ENCODE assay signal across 22 mouse cellular contexts in the genomic region with DNA sequence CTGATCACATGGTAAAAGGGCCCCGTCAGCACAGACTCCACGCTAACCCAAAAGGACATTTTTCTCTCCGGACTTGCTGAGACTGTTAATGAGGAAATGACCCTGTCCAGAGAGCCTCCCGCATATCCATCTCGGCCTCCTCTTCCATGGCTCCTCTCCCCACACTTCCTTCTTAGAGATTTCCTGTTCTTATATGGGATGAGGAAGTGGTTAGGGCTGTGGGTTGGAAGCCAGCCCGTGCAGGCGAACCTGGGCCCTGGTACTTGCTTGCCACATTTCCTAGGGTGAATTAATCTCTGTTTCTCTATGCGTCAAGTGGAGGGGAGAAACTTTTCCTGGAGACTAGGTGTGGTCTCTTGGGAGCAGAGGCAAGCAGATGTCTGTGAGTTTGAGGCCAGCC. TPM values are rescaled to one million over a fixed set of nuclear protein-coding genes. Genes with fewer than 3 reads are reported as not detected.
DNase-seq lines count a peak whose midpoint lies in the region; ATAC-seq and TF ChIP-seq lines count a peak whose summit lies in the region.
"Had no signal": no experiment of that assay in that cellular context is flagged by ENCODE, and none has a peak within 500 bp of the region (broad histone marks: within the 10 kb centered on the region; RNA-seq: fewer than 3 reads in every experiment).

No protein-coding gene starts in this region.

- no peak for TF ChIP-seq RAD21 in MEL (IDR thresholded peaks at IDR 0.05; ENCODE audit: low read depth, low read length)

- H3K27me3 ChIP-seq in MEL (ENCODE audit: control insufficient read depth in 1 of 2, insufficient read depth in 2 of 2, low read length in 2 of 2): no peaks in the 10 kb centered on the region
- H3K27me3 ChIP-seq: forebrain, embryonic 15.5 days; Patski had no signal

- no peak overlapping the region for H3K4me3 ChIP-seq in MEL (ENCODE audit: control insufficient read depth in 1 of 2, insufficient read depth in 1 of 2, low read depth in 2 of 2, low read length in 2 of 2)
- H3K4me3 ChIP-seq: embryonic facial prominence, embryonic 10.5 days; embryonic facial prominence, embryonic 12.5 days; forebrain, embryonic 13.5 days; forebrain, embryonic 15.5 days had no signal

- ATAC-seq in common myeloid progenitor, adult 5-6 weeks (replicated peaks; ENCODE audit: low read depth, poor library complexity, severe bottlenecking): peak; percentile 53
- ATAC-seq in hematopoietic stem cell, adult 5-6 weeks (replicated peaks in 1 of 2; ENCODE audit: insufficient read depth in 1 of 2, low FRiP score in 2 of 2, low TSS enrichment in 1 of 2, low read depth in 1 of 2, poor library complexity in 2 of 2, severe bottlenecking in 2 of 2): peak; percentile 24 to 48; a peak in 2 of 4 replicates
- ATAC-seq in megakaryocyte progenitor cell, adult 5-6 weeks (replicated peaks; ENCODE audit: poor library complexity): peak; percentile 70
- no peak for ATAC-seq in monocyte, adult 5-6 weeks (replicated peaks; ENCODE audit: insufficient number of reproducible peaks, low FRiP score, low TSS enrichment, poor library complexity, severe bottlenecking)
- ATAC-seq: activated CD4-positive, CD25-positive, alpha-beta regulatory T cell, adult 4 months; forebrain, embryonic 13.5 days; forebrain, embryonic 15.5 days; forebrain, postnatal 0 days; Patski had no signal

- no peak for TF ChIP-seq CTCF in MEL (IDR thresholded peaks at IDR 0.05 in 2 of 3, conservative IDR thresholded peaks at IDR 0.05 in 1 of 3; ENCODE audit: control insufficient read depth in 1 of 3, insufficient read depth in 1 of 3, low read depth in 2 of 3, low read length in 3 of 3, poor library complexity in 1 of 3, severe bottlenecking in 1 of 3)

- H3K9me3 ChIP-seq in MEL (replicated peaks; ENCODE audit: insufficient read depth, low read length): no peaks in the 10 kb centered on the region
- H3K9me3 ChIP-seq: embryonic facial prominence, embryonic 10.5 days; embryonic facial prominence, embryonic 12.5 days; forebrain, embryonic 13.5 days; forebrain, embryonic 15.5 days had no signal

- no peak for TF ChIP-seq EP300 in MEL (IDR thresholded peaks at IDR 0.05; ENCODE audit: low read depth in 1 of 2, low read length in 2 of 2)

- H3K36me3 ChIP-seq in MEL (ENCODE audit: control insufficient read depth in 1 of 2, insufficient read depth in 2 of 2, low read length in 2 of 2): no peaks in the 10 kb centered on the region
- H3K36me3 ChIP-seq: embryonic facial prominence, embryonic 10.5 days; embryonic facial prominence, embryonic 12.5 days; forebrain, embryonic 15.5 days had no signal

- TF ChIP-seq POLR2A in MEL (IDR thresholded peaks at IDR 0.05; ENCODE audit: control insufficient read depth in 1 of 2, insufficient read depth in 1 of 2, low read depth in 1 of 2, low read length in 2 of 2, poor library complexity in 1 of 2): no peak

- H3K4me1 ChIP-seq in MEL (ENCODE audit: control insufficient read depth in 1 of 2, insufficient read depth in 2 of 2, low read length in 2 of 2): no peaks in the 10 kb centered on the region

- H3K79me2 ChIP-seq in MEL (ENCODE audit: control insufficient read depth, insufficient read depth, low read length, poor library complexity): no peaks in the 10 kb centered on the region; the same call in 1 of the 2 replicates

- no peak overlapping the region for H3K9ac ChIP-seq in MEL (ENCODE audit: control insufficient read depth, low read depth, low read length, poor library complexity, severe bottlenecking)
- H3K9ac ChIP-seq: embryonic facial prominence, embryonic 12.5 days; forebrain, embryonic 13.5 days; forebrain, embryonic 15.5 days; forebrain, postnatal 0 days had no signal

- no peak overlapping the region for H3K27ac ChIP-seq in MEL (ENCODE audit: control insufficient read depth, low read depth, low read length)
- H3K27ac ChIP-seq: embryonic facial prominence, embryonic 10.5 days; embryonic facial prominence, embryonic 12.5 days; forebrain, embryonic 13.5 days; forebrain, embryonic 15.5 days had no signal

- DNase-seq in MEL (ENCODE audit: low read depth, low spot score): peak; percentile 4
- DNase-seq in spleen, postnatal 10 days (ENCODE audit: low spot score in 2 of 2): no peak
- DNase-seq in adrenal gland, postnatal 36 days: no peak
- DNase-seq: adrenal gland, adult 8-10 months; adrenal gland, postnatal 14 days; cerebellum, adult 11 months; cerebellum, adult 18-20 months; cerebellum, adult 8-10 months; cerebellum, adult 9-11 months; cerebellum, postnatal 14 days; cerebellum, postnatal 36 days; forebrain, postnatal 0 days had no signal

TF ChIP-seq in MEL, 35 proteins besides CTCF, POLR2A, EP300 and RAD21:
- no peak for TF ChIP-seq CHD1 (IDR thresholded peaks at IDR 0.05; ENCODE audit: low read depth, low read length)
- no peak for TF ChIP-seq ETS1 (IDR thresholded peaks at IDR 0.05; ENCODE audit: low read depth, low read length)
- TF ChIP-seq POLR2AphosphoS2 (IDR thresholded peaks at IDR 0.05; ENCODE audit: low read length): no peak
- TF ChIP-seq HCFC1 (IDR thresholded peaks at IDR 0.05; ENCODE audit: low read depth, low read length): no peak
- no peak for TF ChIP-seq UBTF (IDR thresholded peaks at IDR 0.05; ENCODE audit: borderline replicate concordance, insufficient read depth, low read depth, low read length)
- TF ChIP-seq RCOR1 (IDR thresholded peaks at IDR 0.05; ENCODE audit: low read depth, low read length): no peak
- TF ChIP-seq POLR2AphosphoS5 (IDR thresholded peaks at IDR 0.05; ENCODE audit: borderline replicate concordance, low read depth, low read length): no peak
- no peak for TF ChIP-seq E2F4 (IDR thresholded peaks at IDR 0.05; ENCODE audit: borderline replicate concordance, low read depth, low read length)
- TF ChIP-seq SMC3 (IDR thresholded peaks at IDR 0.05; ENCODE audit: low read depth, low read length): no peak
- no peak for TF ChIP-seq CHD2 (IDR thresholded peaks at IDR 0.05; ENCODE audit: low read length)
- no peak for TF ChIP-seq JUND (IDR thresholded peaks at IDR 0.05; ENCODE audit: low read depth, low read length)
- TF ChIP-seq NELFE (IDR thresholded peaks at IDR 0.05; ENCODE audit: low read depth, low read length): no peak
- TF ChIP-seq TBP (IDR thresholded peaks at IDR 0.05; ENCODE audit: low read depth, low read length): no peak
- no peak for TF ChIP-seq ZNF384 (IDR thresholded peaks at IDR 0.05; ENCODE audit: low read depth, low read length)
- TF ChIP-seq GATA1 (IDR thresholded peaks at IDR 0.05; ENCODE audit: low read depth, low read length): no peak
- TF ChIP-seq MAFK (IDR thresholded peaks at IDR 0.05; ENCODE audit: borderline replicate concordance, low read depth, low read length): no peak
- no peak for TF ChIP-seq KAT2A (conservative IDR thresholded peaks at IDR 0.05; ENCODE audit: low read depth, low read length)

RNA-seq across cellular contexts. Expression of a gene that starts 10.1 kb away (rescaled TPM):
- not detected in 2 replicates for total RNA-seq in MEL (2012; rRNA removed)
- under 1 TPM in 1 of 2 experiments, not detected in 1; 0.03 TPM for polyA plus RNA-seq in MEL (2012; ENCODE audit: insufficient read depth in 1 of 2, insufficient read length in 2 of 2, low read depth in 1 of 2, low replicate concordance in 2 of 2, missing spikeins in 1 of 2)
- total RNA-seq in common myeloid progenitor, adult 5-6 weeks (2017): not detected in 2 replicates
- not detected in 2 replicates for total RNA-seq in hematopoietic stem cell, adult 5-6 weeks (2017)
- not detected in 2 replicates for total RNA-seq in megakaryocyte progenitor cell, adult 5-6 weeks (2015)
- not detected in 2 replicates for total RNA-seq in megakaryocyte progenitor cell, adult 5-6 weeks (2017)
- under 1 TPM; 0.10 TPM for total RNA-seq in adrenal gland, postnatal 36 days (2021)
- total RNA-seq in monocyte, adult 5-6 weeks (2017): not detected in 3 replicates
